Mouse (Mus musculus): ENCODE measurements at regions not wholly inside any gene's neighbourhood (a gene's known extent, or its start where the extent isn't known, plus 50 kb on each side); places are given as distances from the start of the nearest gene placed in this dataset.
"Not testable (repeated sequence)": the region's sequence is repeated elsewhere in the genome, so short reads cannot be mapped to it uniquely, and the experiment has no call there.

DNA sequence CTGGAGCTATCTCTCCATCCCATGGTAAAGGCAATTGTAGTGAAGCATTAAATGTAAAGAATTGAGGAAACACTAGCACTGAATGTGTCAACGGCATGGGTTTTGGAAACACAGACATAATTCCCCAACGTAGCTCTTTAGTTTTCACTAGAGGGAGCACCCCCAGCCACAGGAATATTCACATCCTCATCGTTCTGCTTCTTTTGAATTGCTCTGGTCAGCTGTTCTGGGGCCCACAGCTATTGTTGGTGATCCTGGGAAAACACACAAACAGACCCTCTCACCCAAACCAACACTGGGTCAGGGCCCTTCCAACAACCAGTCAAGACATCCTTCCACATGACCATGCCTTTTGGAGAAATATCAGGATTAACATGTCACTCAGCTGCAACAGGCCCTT is 119.7 kb downstream of the Impg2 start:
- in situ Hi-C loops (cut with MboI, MseI): not testable (repeated sequence)

DNA sequence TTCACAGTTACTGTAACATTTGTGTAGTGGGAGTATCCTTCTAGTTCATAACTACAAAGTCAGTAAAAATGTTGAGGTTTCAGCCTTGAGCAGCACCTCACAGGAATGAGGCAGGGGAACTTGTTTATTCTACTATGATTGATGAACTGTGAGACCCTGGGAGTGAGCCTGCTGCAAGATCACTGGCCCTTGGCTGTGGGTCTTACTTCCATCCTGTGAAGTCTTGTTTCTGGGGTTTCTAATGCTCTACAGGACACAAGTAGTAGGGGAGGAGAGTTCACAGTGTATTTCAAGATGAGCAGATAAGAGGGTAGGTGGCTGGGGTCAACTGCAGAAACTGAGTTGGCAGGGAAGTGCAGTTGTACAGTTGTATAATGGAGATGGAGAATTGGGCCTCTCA is 128.3 kb upstream of the Abi3bp start:
- in situ Hi-C loops (cut with MboI, MseI): no loop called here

DNA sequence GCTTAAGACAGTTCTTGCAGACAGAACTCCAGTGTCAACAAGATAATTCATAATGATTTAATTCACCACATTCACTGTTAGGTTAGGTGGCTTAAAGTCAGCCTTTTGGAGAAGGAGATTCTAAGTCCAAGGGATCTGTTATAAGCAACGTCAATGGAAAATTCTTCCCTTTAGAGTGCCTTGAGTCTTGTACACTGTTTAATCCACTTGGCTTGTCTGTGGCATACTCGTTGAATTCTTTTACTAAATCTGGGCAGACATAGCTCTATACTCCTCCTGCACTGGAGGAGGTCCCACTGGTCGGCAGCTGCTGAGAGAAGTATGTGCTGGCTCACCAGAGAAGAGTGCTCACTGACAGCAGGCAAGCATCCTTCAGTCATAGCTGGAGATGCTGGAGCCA is 124.8 kb upstream of the Abi3bp start:
- in situ Hi-C loops (cut with MboI, MseI): loop anchor here (25.0 kb wide), 1 partner anchor 1059 kb away; no protein-coding TSS in a partner anchor

DNA sequence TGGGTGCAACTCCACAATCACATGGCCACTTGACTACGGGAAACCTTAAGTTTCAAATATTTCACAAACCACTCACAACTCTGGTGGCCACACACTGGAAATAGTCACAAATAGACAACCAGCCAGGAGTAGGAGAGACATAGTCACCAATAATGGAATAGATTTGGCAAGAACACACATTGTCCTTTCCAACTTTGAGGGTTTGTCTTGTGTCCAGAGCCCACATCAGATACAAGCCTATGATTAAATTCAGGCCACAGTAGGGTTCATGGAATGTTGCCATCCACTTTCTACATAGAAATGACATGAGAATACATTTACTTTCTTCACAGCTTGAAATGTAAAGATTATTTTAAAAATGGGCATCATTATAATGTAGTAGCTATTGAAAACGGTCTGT is 118.6 kb upstream of the Abi3bp start:
- in situ Hi-C loops (cut with MboI, MseI): loop anchor here (25.0 kb wide), 1 partner anchor 1053 kb away; no protein-coding TSS in a partner anchor

DNA sequence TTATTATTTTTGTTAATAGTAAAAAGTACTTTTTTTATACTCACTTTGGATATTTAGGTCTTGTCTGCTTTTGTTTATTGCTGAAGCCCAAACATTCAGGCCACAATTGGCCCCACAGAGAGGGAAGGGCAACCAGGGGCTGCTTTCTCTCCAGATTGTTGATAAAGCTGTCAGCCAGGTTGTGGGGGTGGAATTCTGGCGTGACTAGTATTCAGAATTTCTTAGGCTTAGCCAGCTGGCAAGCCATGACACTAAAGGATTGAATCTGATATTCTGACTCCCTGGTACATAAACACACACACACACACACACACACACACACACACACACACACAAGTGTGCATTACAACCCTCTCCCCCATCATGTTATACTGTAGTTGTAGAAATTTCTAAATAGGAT is 116.7 kb upstream of the Abi3bp start:
- in situ Hi-C loops (cut with MboI, MseI): loop anchor here (25.0 kb wide), 1 partner anchor 1051 kb away; no protein-coding TSS in a partner anchor

DNA sequence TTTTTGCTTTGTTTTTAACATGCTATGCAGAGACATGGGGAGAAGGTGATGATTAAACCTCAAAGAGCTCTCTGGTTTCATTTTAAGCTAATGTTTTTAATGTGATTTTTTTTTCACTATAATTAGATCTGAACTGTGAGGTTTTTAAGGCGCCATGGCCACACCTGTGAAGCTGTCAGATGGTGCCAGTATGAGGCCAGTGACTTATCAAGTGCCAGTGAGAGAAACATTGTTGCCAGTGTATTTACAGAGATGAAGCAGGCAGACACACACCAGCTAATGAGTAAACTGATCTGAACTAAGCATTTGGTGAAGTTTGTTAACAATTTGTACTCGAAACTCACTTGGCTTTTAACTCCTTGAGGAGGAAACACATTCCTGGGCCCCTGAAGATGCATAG is 99.3 kb upstream of the Abi3bp start:
- in situ Hi-C loops (cut with MboI, MseI): no loop called here

DNA sequence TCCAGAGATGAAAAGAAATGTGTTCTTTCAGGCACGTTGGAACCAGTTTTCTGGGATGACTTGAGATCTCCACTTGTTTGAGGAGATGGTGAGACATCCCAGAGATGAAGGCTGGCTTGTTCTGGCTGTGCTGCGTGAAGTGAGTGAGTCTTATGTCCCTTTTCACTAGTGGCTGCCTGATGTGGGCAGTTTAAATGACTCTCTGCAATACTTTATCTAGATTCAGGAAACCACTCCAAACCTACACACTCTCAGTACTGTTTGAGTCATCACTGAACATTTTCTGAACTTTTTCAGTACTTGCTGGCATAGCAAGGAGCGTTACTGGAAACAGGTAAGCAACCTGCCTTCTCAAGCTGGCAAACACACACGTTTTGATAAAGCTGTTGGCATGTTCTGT is 97.0 kb upstream of the Abi3bp start:
- in situ Hi-C loops (cut with MboI, MseI): no loop called here

DNA sequence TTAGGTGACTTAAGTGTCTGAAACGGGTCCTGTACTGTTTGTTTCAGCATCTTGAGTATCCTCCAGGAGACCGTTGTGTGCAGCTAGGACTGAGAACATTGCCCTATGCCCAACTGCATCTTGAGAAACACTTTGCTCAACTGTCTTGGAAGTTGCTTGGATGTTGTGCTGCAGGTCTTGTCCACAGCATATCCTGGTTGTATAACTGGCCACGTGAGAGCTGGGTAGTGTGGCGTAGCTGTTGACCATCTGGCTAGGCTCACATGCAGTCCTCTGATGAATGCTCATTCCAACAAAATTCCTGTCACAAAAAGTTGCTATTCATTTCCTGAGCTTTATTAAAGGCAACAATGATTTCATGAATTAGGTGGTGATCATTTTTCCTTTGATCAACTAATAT is 91.1 kb upstream of the Abi3bp start:
- in situ Hi-C loops (cut with MboI, MseI): no loop called here

DNA sequence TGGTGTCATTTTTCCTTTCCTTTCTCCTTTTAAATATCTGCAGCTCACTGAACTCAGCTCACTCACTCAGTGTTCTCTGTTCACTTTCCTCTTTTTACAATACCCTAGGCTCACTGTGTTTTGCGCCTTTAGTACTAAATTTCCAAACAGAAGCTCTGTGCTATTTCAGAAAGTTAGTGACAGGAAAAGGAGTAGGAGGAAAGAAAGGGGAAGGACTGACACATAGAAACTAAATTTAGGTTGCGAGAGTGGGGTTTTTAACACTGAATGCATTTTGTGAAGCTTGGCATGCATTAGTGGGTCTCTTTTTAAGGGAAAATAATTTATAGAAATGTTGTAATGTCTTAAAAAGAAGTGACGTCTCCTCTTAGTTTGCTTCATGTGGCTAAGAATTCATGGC is 84.8 kb upstream of the Abi3bp start:
- in situ Hi-C loops (cut with MboI, MseI): no loop called here

DNA sequence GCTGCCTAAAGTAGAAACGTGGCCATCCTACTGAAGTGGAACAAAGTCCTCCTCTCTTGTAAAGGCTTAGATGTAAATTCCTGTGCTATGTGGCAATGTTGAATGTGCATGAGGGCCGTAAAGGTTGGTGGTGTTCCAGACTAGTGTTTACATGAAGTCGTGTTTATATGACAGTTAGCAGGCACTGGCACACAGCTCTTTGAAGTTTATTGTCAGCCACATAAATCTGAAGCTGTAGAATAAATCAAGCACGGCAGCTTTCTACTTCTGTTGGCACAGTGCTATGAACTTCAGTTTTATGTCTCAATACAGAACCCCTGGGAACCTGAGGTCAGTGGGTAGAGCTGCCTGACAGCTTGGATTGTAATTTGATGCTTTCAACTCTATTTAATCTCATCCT is 81.1 kb upstream of the Abi3bp start:
- in situ Hi-C loops (cut with MboI, MseI): no loop called here

DNA sequence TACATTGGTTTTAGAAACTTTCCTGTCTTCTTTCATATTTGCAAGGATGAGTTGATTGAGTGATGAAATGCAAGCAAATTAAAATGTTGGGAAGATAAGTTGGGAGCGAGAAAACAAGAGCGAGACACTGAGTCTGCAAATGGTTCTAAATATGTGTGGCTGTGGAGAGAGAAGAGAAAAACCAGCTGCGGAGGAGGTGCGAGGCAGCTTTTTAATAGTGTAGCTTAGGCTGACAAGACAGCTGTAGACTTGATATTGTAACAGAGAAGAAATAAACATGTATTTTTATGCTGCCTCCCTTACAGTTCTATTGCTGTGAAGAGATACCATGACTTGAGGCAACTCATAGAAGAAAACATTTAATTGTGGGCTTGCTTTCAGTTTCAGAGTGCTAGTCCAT is 78.1 kb upstream of the Abi3bp start:
- in situ Hi-C loops (cut with MboI, MseI): no loop called here

DNA sequence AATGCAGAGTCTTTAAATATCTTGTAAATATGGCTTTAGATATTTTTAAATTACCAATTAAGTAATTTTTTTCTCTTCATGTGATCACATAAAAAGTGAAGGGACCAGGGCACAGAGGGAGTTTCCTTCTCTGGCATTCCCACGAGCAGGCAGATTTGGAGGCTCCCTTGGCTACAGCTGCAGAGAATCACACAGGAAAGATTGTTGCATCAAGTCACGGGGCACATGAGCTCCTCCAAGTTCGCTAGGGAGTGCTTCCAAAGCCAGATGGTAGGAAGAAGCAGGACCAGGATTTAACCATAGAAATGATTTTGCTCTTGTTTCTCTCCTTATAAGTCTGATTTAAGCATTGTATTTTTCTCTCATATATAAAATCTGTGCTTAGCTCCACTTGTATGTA is 53.9 kb upstream of the Abi3bp start:
- in situ Hi-C loops (cut with MboI, MseI): no loop called here
